Mouse (Mus musculus) right cerebral cortex, adult 2 months (tissue): ENCODE measurements at regions not wholly inside any gene's neighbourhood (a gene's known extent, or its start where the extent isn't known, plus 50 kb on each side); places are given as distances from the start of the nearest gene placed in this dataset.

Experiments used
- DNase-seq, 2 experiments: peaks; one replicate each; pipeline ENCODE4 v3.0.0; 2021 to 2022; ENCODE audit warnings: low spot score in 2 of 2

GRCm38 (mm10) chr4:12837097-12837426, 665.2 kb upstream of the Fam92a start:
- DNase-seq = no peak

- DNase-seq = no peak
Measured at GRCm38 (mm10) chr4:12836326-12837096, 664.7 kb upstream of the Fam92a start.

GRCm38 (mm10) chr4:12826419-12826818, 654.6 kb upstream of the Fam92a start:
- no peak for DNase-seq

- no peak for DNase-seq
Measured at GRCm38 (mm10) chr4:12814251-12814650, 642.4 kb upstream of the Fam92a start.

GRCm38 (mm10) chr4:12801186-12801585, 629.4 kb upstream of the Fam92a start:
- DNase-seq = no peak

GRCm38 (mm10) chr4:12799564-12799963, 627.7 kb upstream of the Fam92a start:
- DNase-seq = peak; percentile 52 to 54

GRCm38 (mm10) chr4:12792764-12793422, 621.1 kb upstream of the Fam92a start:
- no peak for DNase-seq

- peak in 1 of 2 experiments; percentile 6 for DNase-seq
Measured at GRCm38 (mm10) chr4:12791786-12792674, 620.2 kb upstream of the Fam92a start.

GRCm38 (mm10) chr4:12785840-12786239, 614.0 kb upstream of the Fam92a start:
- DNase-seq = no peak

- DNase-seq = no peak
Measured at GRCm38 (mm10) chr4:12784479-12784878, 612.7 kb upstream of the Fam92a start.

GRCm38 (mm10) chr4:12784068-12784467, 612.3 kb upstream of the Fam92a start:
- no peak for DNase-seq

- no peak for DNase-seq
Measured at GRCm38 (mm10) chr4:12781969-12782904, 610.4 kb upstream of the Fam92a start.

GRCm38 (mm10) chr4:12780254-12780653, 608.4 kb upstream of the Fam92a start:
- DNase-seq = no peak

GRCm38 (mm10) chr4:12779211-12779610, 607.4 kb upstream of the Fam92a start:
- no peak for DNase-seq

- DNase-seq = no peak
Measured at GRCm38 (mm10) chr4:12778163-12778562, 606.3 kb upstream of the Fam92a start.

GRCm38 (mm10) chr4:12776217-12776578, 604.4 kb upstream of the Fam92a start:
- no peak for DNase-seq

- DNase-seq = no peak
Measured at GRCm38 (mm10) chr4:12775524-12776216, 603.9 kb upstream of the Fam92a start.

GRCm38 (mm10) chr4:12775090-12775489, 603.3 kb upstream of the Fam92a start:
- no peak for DNase-seq

GRCm38 (mm10) chr4:12774671-12775070, 602.9 kb upstream of the Fam92a start:
- DNase-seq = no peak

GRCm38 (mm10) chr4:12773201-12773600, 601.4 kb upstream of the Fam92a start:
- DNase-seq = no peak
